ENCODE assay signal across 28 mouse cellular contexts in the genomic region with DNA sequence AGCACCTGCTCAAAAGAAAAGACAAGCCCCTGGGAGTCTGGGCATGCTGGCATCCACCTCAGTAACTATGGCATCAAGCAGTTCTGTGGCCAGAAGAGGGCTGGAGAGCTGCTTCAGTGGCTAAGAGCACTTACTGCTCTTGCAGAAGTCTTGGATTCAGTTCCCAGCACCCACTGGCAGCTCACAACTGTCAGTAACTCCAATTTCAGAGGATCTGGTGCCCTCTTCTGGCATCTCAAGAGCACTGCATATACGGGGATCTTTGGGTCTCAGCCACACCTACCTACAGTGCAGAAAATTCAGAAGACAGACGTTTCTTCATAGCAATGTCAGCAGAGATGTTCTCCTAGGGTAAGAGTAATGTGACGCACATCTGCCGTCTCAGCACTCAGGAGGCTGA. TPM values are rescaled to one million over a fixed set of nuclear protein-coding genes. Genes with fewer than 3 reads are reported as not detected.
DNase-seq lines count a peak whose midpoint lies in the region; ATAC-seq and TF ChIP-seq lines count a peak whose summit lies in the region.
"Had no signal": no experiment of that assay in that cellular context is flagged by ENCODE, and none has a peak within 500 bp of the region (broad histone marks: within the 10 kb centered on the region; RNA-seq: fewer than 3 reads in every experiment).

No protein-coding gene starts in this region.

- intact Hi-C loops in heart, adult 2 months (cut with DNase I), result no loop called here

- no peak for TF ChIP-seq POLR2A in heart, adult 2 months (IDR thresholded peaks at IDR 0.05; ENCODE audit: insufficient read depth, low read depth, low read length)
- TF ChIP-seq POLR2A in MEL (IDR thresholded peaks at IDR 0.05; ENCODE audit: control insufficient read depth in 1 of 2, insufficient read depth in 1 of 2, low read depth in 1 of 2, low read length in 2 of 2, poor library complexity in 1 of 2), result no peak

- H3K27ac ChIP-seq in heart, adult 2 months, result no peak overlapping the region
- no peak overlapping the region for H3K27ac ChIP-seq in lung, embryonic 14.5 days (ENCODE audit: low read depth)
- no peak overlapping the region for H3K27ac ChIP-seq in MEL (ENCODE audit: control insufficient read depth, low read depth, low read length)
- H3K27ac ChIP-seq: embryonic facial prominence, embryonic 12.5 days; embryonic facial prominence, embryonic 15.5 days; heart, embryonic 10.5 days; heart, embryonic 13.5 days; hindbrain, embryonic 15.5 days had no signal

- DNase-seq in heart, adult 2 months, result no peak
- DNase-seq in heart, adult 9 months (ENCODE audit: low spot score in 2 of 2), result no peak
- DNase-seq in lung, embryonic 14.5 days, result no peak
- no peak for DNase-seq in lung, postnatal 4 days
- peak; percentile 3 for DNase-seq in MEL (ENCODE audit: low read depth, low spot score)
- DNase-seq in cerebellum, adult 11 months, result no peak
- DNase-seq: adrenal gland, adult 8-10 months; adrenal gland, postnatal 25 days; B cell, adult 2 months; cerebellum, adult 18-20 months; cerebellum, adult 9-10 months; gastrocnemius, postnatal 10 days; gastrocnemius, postnatal 36 days; heart, adult 11 months; heart, postnatal 14 days; heart, postnatal 4 days; kidney, adult 18-20 months had no signal

- 95% methylated on average over 4 of the region's 4 CpGs for WGBS in heart, adult 2 months
- WGBS in lung, embryonic 14.5 days, result 90% methylated on average over 4 of the region's 4 CpGs

- no peak overlapping the region for H3K4me2 ChIP-seq in lung, embryonic 14.5 days
- H3K4me2 ChIP-seq: embryonic facial prominence, embryonic 12.5 days; embryonic facial prominence, embryonic 15.5 days; heart, embryonic 13.5 days; hindbrain, embryonic 15.5 days had no signal

- no peak overlapping the region for H3K9ac ChIP-seq in heart, adult 2 months (ENCODE audit: low read depth, low read length)
- no peak overlapping the region for H3K9ac ChIP-seq in lung, embryonic 14.5 days
- H3K9ac ChIP-seq in MEL (ENCODE audit: control insufficient read depth, low read depth, low read length, poor library complexity, severe bottlenecking), result no peak overlapping the region
- H3K9ac ChIP-seq: embryonic facial prominence, embryonic 12.5 days; embryonic facial prominence, embryonic 15.5 days; heart, embryonic 13.5 days; hindbrain, embryonic 15.5 days had no signal

- peaks cover 2% of the 10 kb centered on the region; the same call in 1 of the 2 replicates for H3K9me3 ChIP-seq in lung, embryonic 14.5 days (ENCODE audit: low read depth, low read length)
- no peaks in the 10 kb centered on the region for H3K9me3 ChIP-seq in MEL (replicated peaks; ENCODE audit: insufficient read depth, low read length)
- H3K9me3 ChIP-seq: embryonic facial prominence, embryonic 15.5 days; hindbrain, embryonic 15.5 days had no signal

- TF ChIP-seq EP300 in heart, adult 2 months (IDR thresholded peaks at IDR 0.05; ENCODE audit: insufficient read depth, low read depth, low read length), result no peak
- no peak for TF ChIP-seq EP300 in MEL (IDR thresholded peaks at IDR 0.05; ENCODE audit: low read depth in 1 of 2, low read length in 2 of 2)

- H3K36me3 ChIP-seq in heart, adult 2 months (ENCODE audit: control insufficient read depth, insufficient read depth, low read length), result no peaks in the 10 kb centered on the region
- H3K36me3 ChIP-seq in lung, embryonic 14.5 days (ENCODE audit: insufficient read depth), result no peaks in the 10 kb centered on the region
- no peaks in the 10 kb centered on the region for H3K36me3 ChIP-seq in MEL (ENCODE audit: control insufficient read depth in 1 of 2, insufficient read depth in 2 of 2, low read length in 2 of 2)
- H3K36me3 ChIP-seq: embryonic facial prominence, embryonic 12.5 days; embryonic facial prominence, embryonic 15.5 days; G1E; heart, embryonic 10.5 days; heart, embryonic 13.5 days; hindbrain, embryonic 15.5 days had no signal

- no peak for ATAC-seq in lung, embryonic 14.5 days (ENCODE audit: insufficient read depth)
- no peak for ATAC-seq in megakaryocyte, adult 5-6 weeks (ENCODE audit: poor library complexity, severe bottlenecking)
- ATAC-seq: activated CD4-positive, CD25-positive, alpha-beta regulatory T cell, adult 4 months; forebrain, embryonic 14.5 days had no signal

- TF ChIP-seq CTCF in heart, adult 2 months (IDR thresholded peaks at IDR 0.05), result peak; percentile 12; the same call in 1 of the 2 replicates
- peak; percentile 33 for TF ChIP-seq CTCF in lung, embryonic 14.5 days (IDR thresholded peaks at IDR 0.05; ENCODE audit: low read depth)
- TF ChIP-seq CTCF in MEL (IDR thresholded peaks at IDR 0.05 in 2 of 3, conservative IDR thresholded peaks at IDR 0.05 in 1 of 3; ENCODE audit: control insufficient read depth in 1 of 3, insufficient read depth in 1 of 3, low read depth in 2 of 3, low read length in 3 of 3, poor library complexity in 1 of 3, severe bottlenecking in 1 of 3), result no peak; a peak in 1 of 6 replicates

- H3K79me2 ChIP-seq in heart, adult 2 months (replicated peaks; ENCODE audit: control insufficient read depth, insufficient read depth, low read length), result no peaks in the 10 kb centered on the region
- H3K79me2 ChIP-seq in MEL (ENCODE audit: control insufficient read depth, insufficient read depth, low read length, poor library complexity), result no peaks in the 10 kb centered on the region

- H3K4me3 ChIP-seq in heart, adult 2 months, result no peak overlapping the region
- no peak overlapping the region for H3K4me3 ChIP-seq in lung, embryonic 14.5 days (ENCODE audit: low read depth, low read length)
- no peak overlapping the region for H3K4me3 ChIP-seq in MEL (ENCODE audit: control insufficient read depth in 1 of 2, insufficient read depth in 1 of 2, low read depth in 2 of 2, low read length in 2 of 2)
- H3K4me3 ChIP-seq: embryonic facial prominence, embryonic 12.5 days; embryonic facial prominence, embryonic 15.5 days; heart, embryonic 10.5 days; heart, embryonic 13.5 days; hindbrain, embryonic 15.5 days had no signal

- no peaks in the 10 kb centered on the region for H3K27me3 ChIP-seq in heart, adult 2 months (ENCODE audit: control insufficient read depth, insufficient read depth, low read length)
- H3K27me3 ChIP-seq in lung, embryonic 14.5 days (ENCODE audit: insufficient read depth, low read length), result no peaks in the 10 kb centered on the region
- no peaks in the 10 kb centered on the region for H3K27me3 ChIP-seq in MEL (ENCODE audit: control insufficient read depth in 1 of 2, insufficient read depth in 2 of 2, low read length in 2 of 2)
- H3K27me3 ChIP-seq: CH12.LX; embryonic facial prominence, embryonic 12.5 days; hindbrain, embryonic 15.5 days had no signal

- TF ChIP-seq RAD21 in MEL (IDR thresholded peaks at IDR 0.05; ENCODE audit: low read depth, low read length), result no peak

- no peaks in the 10 kb centered on the region for H3K4me1 ChIP-seq in heart, adult 2 months (ENCODE audit: control insufficient read depth, insufficient read depth, low read length)
- peaks cover 5% of the 10 kb centered on the region; the same call in 1 of the 2 replicates for H3K4me1 ChIP-seq in lung, embryonic 14.5 days (ENCODE audit: insufficient read depth)
- H3K4me1 ChIP-seq in MEL (ENCODE audit: control insufficient read depth in 1 of 2, insufficient read depth in 2 of 2, low read length in 2 of 2), result no peaks in the 10 kb centered on the region
- H3K4me1 ChIP-seq: heart, embryonic 10.5 days; heart, embryonic 13.5 days had no signal

TF ChIP-seq in MEL, 35 proteins besides CTCF, POLR2A, EP300 and RAD21:
- TF ChIP-seq SMC3 (IDR thresholded peaks at IDR 0.05; ENCODE audit: low read depth, low read length), result no peak
- no peak for TF ChIP-seq ZNF384 (IDR thresholded peaks at IDR 0.05; ENCODE audit: low read depth, low read length)
- no peak for TF ChIP-seq ZKSCAN1 (IDR thresholded peaks at IDR 0.05; ENCODE audit: low read depth, low read length)
- TF ChIP-seq ELF1 (IDR thresholded peaks at IDR 0.05; ENCODE audit: low read depth, low read length), result no peak
- TF ChIP-seq CHD2 (IDR thresholded peaks at IDR 0.05; ENCODE audit: low read length), result no peak
- TF ChIP-seq ZMIZ1 (IDR thresholded peaks at IDR 0.05; ENCODE audit: low read depth, low read length), result no peak
- no peak for TF ChIP-seq MEF2A (IDR thresholded peaks at IDR 0.05; ENCODE audit: extremely low read depth, insufficient replicate concordance, low read depth, low read length, poor library complexity, severe bottlenecking)
- TF ChIP-seq GABPA (IDR thresholded peaks at IDR 0.05; ENCODE audit: low read depth, low read length), result no peak
- no peak for TF ChIP-seq RCOR1 (IDR thresholded peaks at IDR 0.05; ENCODE audit: low read depth, low read length)
- no peak for TF ChIP-seq MXI1 (IDR thresholded peaks at IDR 0.05; ENCODE audit: low read depth, low read length)

RNA-seq across cellular contexts. Expression of gene Zfp423, which starts 59.1 kb away (rescaled TPM):
- 1 to 10 TPM; 4.8 to 5.3 TPM for total RNA-seq in heart, adult 2 months (2021)
- polyA plus RNA-seq in heart, adult 2 months (2012; rRNA removed), result 4.3 and 7.3 TPM in 2 replicates
- 16.3 and 18.1 TPM in 2 replicates for polyA plus RNA-seq in lung, embryonic 14.5 days (2014; fragmentation: Nextera tagmentation; extraction: Ambion mirVana)
- not detected in 2 replicates for total RNA-seq in MEL (2012; rRNA removed)
- polyA plus RNA-seq in MEL (2012; ENCODE audit: insufficient read depth in 1 of 2, insufficient read length in 2 of 2, low read depth in 1 of 2, low replicate concordance in 2 of 2, missing spikeins in 1 of 2), result not detected
- total RNA-seq in megakaryocyte, adult 5-6 weeks (2015), result 0.18 TPM in 1 of 2 replicates, not detected in the other
- total RNA-seq in megakaryocyte, adult 5-6 weeks (2017), result not detected in 2 replicates
- total RNA-seq: common myeloid progenitor, adult 5-6 weeks; G1E had no signal
- polyA plus RNA-seq: activated CD4-positive, CD25-positive, alpha-beta regulatory T cell, adult 4 months; G1E had no signal

Comparison
In these comparisons a context has a peak if more than half of its experiments do, and no peak if none do; other contexts are left out.
1. CTCF ChIP-seq: peak in heart, adult 2 months (single experiment) and lung, embryonic 14.5 days (single experiment); none in MEL (0 of 3).